10 mouse cellular contexts compared by ENCODE assay signal in genomic region chr10:6114883-6115622, GRCm38 (mm10).
DNase-seq lines count a peak whose midpoint lies in the region; ATAC-seq and TF ChIP-seq lines count a peak whose summit lies in the region.
"Had no signal": no experiment of that assay in that cellular context is flagged by ENCODE, and none has a peak within 500 bp of the region (broad histone marks: within the 10 kb centered on the region; RNA-seq: fewer than 3 reads in every experiment).

No protein-coding gene starts in this region.

- no peaks in the 10 kb centered on the region for H3K36me3 ChIP-seq in forebrain, embryonic 11.5 days (ENCODE audit: control insufficient read depth, insufficient read depth, low read length)
- no peaks in the 10 kb centered on the region for H3K36me3 ChIP-seq in forebrain, embryonic 10.5 days (replicated peaks)
- no peaks in the 10 kb centered on the region for H3K36me3 ChIP-seq in lung, embryonic 14.5 days (ENCODE audit: insufficient read depth)
- no peaks in the 10 kb centered on the region for H3K36me3 ChIP-seq in midbrain, postnatal 0 days (ENCODE audit: insufficient read depth, low read length)

- no peaks in the 10 kb centered on the region for H3K9me3 ChIP-seq in forebrain, embryonic 11.5 days (ENCODE audit: control insufficient read depth, low read length)
- H3K9me3 ChIP-seq in forebrain, embryonic 10.5 days = no peaks in the 10 kb centered on the region
- no peaks in the 10 kb centered on the region for H3K9me3 ChIP-seq in lung, embryonic 14.5 days (ENCODE audit: low read depth, low read length)
- no peaks in the 10 kb centered on the region for H3K9me3 ChIP-seq in midbrain, postnatal 0 days (ENCODE audit: low read length)

- no peaks in the 10 kb centered on the region for H3K4me1 ChIP-seq in forebrain, embryonic 11.5 days (replicated peaks; ENCODE audit: control insufficient read depth, insufficient read depth, low read length)
- H3K4me1 ChIP-seq in forebrain, embryonic 10.5 days = no peaks in the 10 kb centered on the region
- H3K4me1 ChIP-seq in lung, embryonic 14.5 days (ENCODE audit: insufficient read depth) = no peaks in the 10 kb centered on the region; the same call in 1 of the 2 replicates
- no peaks in the 10 kb centered on the region for H3K4me1 ChIP-seq in lung, adult 2 months (ENCODE audit: control insufficient read depth, insufficient read depth, low read length)
- H3K4me1 ChIP-seq in midbrain, postnatal 0 days (ENCODE audit: insufficient read depth, low read length) = no peaks in the 10 kb centered on the region
- H3K4me1 ChIP-seq: megakaryocyte, embryonic 14.5 days had no signal

- TF ChIP-seq CTCF in lung, embryonic 14.5 days (IDR thresholded peaks at IDR 0.05; ENCODE audit: low read depth) = no peak
- TF ChIP-seq CTCF in lung, adult 2 months (IDR thresholded peaks at IDR 0.05; ENCODE audit: insufficient read depth, low read length) = no peak
- TF ChIP-seq CTCF in midbrain, postnatal 0 days (IDR thresholded peaks at IDR 0.05) = peak; percentile 51

- H3K27me3 ChIP-seq in forebrain, embryonic 11.5 days (ENCODE audit: control insufficient read depth, insufficient read depth, low read length) = no peaks in the 10 kb centered on the region
- H3K27me3 ChIP-seq in forebrain, embryonic 10.5 days (ENCODE audit: poor library complexity, severe bottlenecking) = no peaks in the 10 kb centered on the region
- H3K27me3 ChIP-seq in lung, embryonic 14.5 days (ENCODE audit: insufficient read depth, low read length) = no peaks in the 10 kb centered on the region
- no peaks in the 10 kb centered on the region for H3K27me3 ChIP-seq in midbrain, postnatal 0 days (ENCODE audit: insufficient read depth, low read length)
- H3K27me3 ChIP-seq: megakaryocyte, embryonic 14.5 days had no signal

- 84% methylated on average over 7 of the region's 7 CpGs for WGBS in forebrain, embryonic 11.5 days
- 86% methylated on average over 7 of the region's 7 CpGs for WGBS in forebrain, embryonic 10.5 days
- WGBS in lung, embryonic 14.5 days = 51% methylated on average over 7 of the region's 7 CpGs
- WGBS in lung, adult 2 months = 59% methylated on average over 7 of the region's 7 CpGs
- WGBS in midbrain, postnatal 0 days = 62% methylated on average over 7 of the region's 7 CpGs

- no peak overlapping the region for H3K9ac ChIP-seq in forebrain, embryonic 11.5 days (ENCODE audit: low read length)
- no peak overlapping the region for H3K9ac ChIP-seq in lung, embryonic 14.5 days
- no peak overlapping the region for H3K9ac ChIP-seq in midbrain, postnatal 0 days (replicated peaks; ENCODE audit: low read length, poor library complexity, severe bottlenecking)

- no peak overlapping the region for H3K4me2 ChIP-seq in forebrain, embryonic 11.5 days (ENCODE audit: low read depth, low read length, severe bottlenecking)
- no peak overlapping the region for H3K4me2 ChIP-seq in lung, embryonic 14.5 days
- H3K4me2 ChIP-seq in midbrain, postnatal 0 days (ENCODE audit: low read depth, low read length, poor library complexity, severe bottlenecking) = no peak overlapping the region

- no peak for DNase-seq in forebrain, embryonic 11.5 days (ENCODE audit: low spot score)
- no peak for DNase-seq in forebrain, embryonic 10.5 days (ENCODE audit: extremely low spot score, low spot score)
- peak; percentile 82 for DNase-seq in lung, embryonic 14.5 days
- DNase-seq in lung, adult 2 months = no peak
- DNase-seq in heart, postnatal 4 days = peak; percentile 63
- peak; percentile 85 for DNase-seq in midbrain, postnatal 0 days (ENCODE audit: low spot score)
- no peak for DNase-seq in frontal cortex, postnatal 25 days (ENCODE audit: low spot score in 2 of 2)
- DNase-seq in urinary bladder, postnatal 36 days (ENCODE audit: low spot score in 2 of 2) = no peak
- DNase-seq: cerebellum, adult 8-10 months had no signal

- no peak overlapping the region for H3K27ac ChIP-seq in forebrain, embryonic 11.5 days (ENCODE audit: low read depth, low read length)
- H3K27ac ChIP-seq in forebrain, embryonic 10.5 days = no peak overlapping the region
- H3K27ac ChIP-seq in lung, embryonic 14.5 days (ENCODE audit: low read depth) = no peak overlapping the region
- H3K27ac ChIP-seq in midbrain, postnatal 0 days (ENCODE audit: low read depth, low read length) = no peak overlapping the region

- ATAC-seq in forebrain, embryonic 11.5 days (replicated peaks; ENCODE audit: low FRiP score) = peak; percentile 58; the same call in 1 of the 2 replicates
- peak; percentile 65; the same call in 1 of the 2 replicates for ATAC-seq in lung, embryonic 14.5 days (ENCODE audit: insufficient read depth)
- ATAC-seq in midbrain, postnatal 0 days (ENCODE audit: low FRiP score) = peak; percentile 73; the same call in 1 of the 2 replicates

- no peak for TF ChIP-seq POLR2A in lung, adult 2 months (IDR thresholded peaks at IDR 0.05; ENCODE audit: borderline replicate concordance, extremely low read depth, low read depth, low read length)

- H3K4me3 ChIP-seq in forebrain, embryonic 11.5 days (ENCODE audit: low read depth, low read length) = no peak overlapping the region
- no peak overlapping the region for H3K4me3 ChIP-seq in forebrain, embryonic 10.5 days
- no peak overlapping the region for H3K4me3 ChIP-seq in lung, embryonic 14.5 days (ENCODE audit: low read depth, low read length)
- H3K4me3 ChIP-seq in lung, adult 2 months (replicated peaks; ENCODE audit: extremely low read depth, low read depth, low read length) = no peak overlapping the region
- H3K4me3 ChIP-seq in midbrain, postnatal 0 days (ENCODE audit: low read depth, low read length) = no peak overlapping the region
- H3K4me3 ChIP-seq: megakaryocyte, embryonic 14.5 days had no signal

Comparison
In these comparisons a context has a peak if more than half of its experiments do, and no peak if none do; other contexts are left out.
1. DNase-seq: peak in lung, embryonic 14.5 days (single experiment), heart, postnatal 4 days (single experiment) and midbrain, postnatal 0 days (single experiment); none in forebrain, embryonic 11.5 days (single experiment), forebrain, embryonic 10.5 days (single experiment), lung, adult 2 months (single experiment), frontal cortex, postnatal 25 days (0 of 2) and urinary bladder, postnatal 36 days (0 of 2).
2. Peak in every context shown above with its lines, with median percentiles within 50 percentile points of each other: ATAC-seq.